Mouse (Mus musculus): ENCODE data around the gene Dnal4.

Dnal4 gene

DNA sequence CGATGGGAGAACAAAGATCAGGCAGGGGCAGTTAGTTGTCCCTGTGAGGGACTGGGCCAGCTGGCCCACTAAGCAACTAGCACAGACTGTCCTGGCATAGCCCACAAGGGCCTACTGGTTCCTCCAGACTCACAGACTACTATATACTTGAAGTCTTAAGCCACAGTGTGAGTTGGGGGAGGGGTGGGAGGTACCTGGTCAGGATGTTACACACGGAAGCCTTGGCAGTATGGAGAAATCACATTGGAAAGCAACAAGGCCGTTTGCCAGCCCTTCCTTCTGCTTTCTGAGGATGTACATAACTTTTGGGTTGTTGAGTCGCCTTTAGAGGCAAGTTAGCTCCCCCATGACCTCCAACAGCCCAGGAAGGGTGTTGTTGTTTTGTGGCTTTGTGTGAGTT is 44.0 kb downstream of the Dnal4 start:
- DNase-seq (ENCODE audit: low read depth, low spot score), result no peak

DNA sequence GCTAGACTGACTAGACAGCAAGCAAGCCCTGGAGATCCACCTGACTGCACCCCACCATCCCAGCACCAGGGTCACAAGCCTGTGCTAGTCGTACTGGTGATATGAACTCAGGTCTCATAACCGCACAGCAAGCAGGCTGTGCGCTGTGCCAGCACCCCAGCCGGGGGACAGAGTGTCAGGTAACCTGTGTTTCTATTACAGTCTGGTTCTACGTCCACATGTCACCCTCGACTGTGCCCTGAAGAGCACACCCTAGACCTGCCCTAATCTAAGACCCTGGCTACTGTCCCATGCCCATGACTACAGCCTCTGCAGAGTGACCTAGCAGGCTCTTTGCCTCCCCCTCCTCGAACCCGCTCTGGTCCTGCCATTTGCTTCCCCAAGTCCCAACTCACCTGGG is 44.5 kb downstream of the Dnal4 start:
- no peak for DNase-seq (ENCODE audit: low read depth, low spot score)

DNA sequence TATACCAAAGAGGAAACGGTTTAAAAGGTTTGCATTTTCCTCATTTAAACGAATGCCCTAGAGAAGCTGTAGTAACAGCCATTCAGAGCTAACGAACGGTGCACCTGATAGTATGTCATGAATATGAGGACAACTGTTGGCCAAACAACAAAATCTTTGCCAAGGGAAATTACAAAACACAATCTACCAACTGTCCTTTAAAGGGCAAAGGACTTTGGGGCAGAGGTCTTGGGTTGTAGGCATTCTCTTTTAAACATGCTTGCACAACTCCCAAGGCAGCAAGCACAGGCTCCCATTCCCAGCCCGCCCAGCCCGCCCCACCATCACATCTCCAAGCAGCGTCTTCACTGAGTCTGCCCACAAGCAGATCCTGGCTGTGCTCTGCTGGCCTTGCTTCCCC is 46.1 kb downstream of the Dnal4 start:
- DNase-seq (ENCODE audit: low read depth, low spot score), result no peak

DNA sequence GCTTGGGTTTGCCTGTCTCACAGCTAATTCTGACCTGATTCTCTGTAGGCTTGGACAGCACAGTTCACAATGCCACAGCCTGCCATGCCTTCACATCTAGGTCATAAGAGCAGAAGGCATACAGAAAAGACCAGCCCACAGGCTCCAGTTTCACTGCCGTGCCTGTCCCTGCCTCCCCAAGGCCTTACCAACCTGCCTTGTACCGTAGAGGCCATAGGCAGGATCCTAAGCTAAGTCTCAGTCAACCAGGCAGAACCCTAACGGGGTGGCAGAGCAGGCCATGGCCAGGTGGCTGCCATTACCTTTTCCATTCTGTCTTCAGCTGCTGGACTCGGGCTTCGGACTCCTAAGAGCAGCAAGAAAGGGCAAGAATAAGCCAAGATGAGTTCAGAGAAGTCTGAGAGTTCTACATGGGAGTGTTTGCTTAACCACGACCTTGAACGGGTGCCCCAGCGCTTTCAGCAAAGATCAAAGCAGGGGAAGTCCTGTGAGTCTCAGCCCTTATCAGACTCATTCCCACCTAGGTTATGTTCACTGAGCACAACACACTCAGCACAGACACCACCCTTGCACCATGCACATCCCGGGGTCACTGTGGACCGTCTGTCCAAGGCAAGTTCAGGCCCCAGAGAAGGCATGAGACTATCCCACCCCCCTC is 48.8 kb downstream of the Dnal4 start:
- no peak for DNase-seq (ENCODE audit: low read depth, low spot score)

DNA sequence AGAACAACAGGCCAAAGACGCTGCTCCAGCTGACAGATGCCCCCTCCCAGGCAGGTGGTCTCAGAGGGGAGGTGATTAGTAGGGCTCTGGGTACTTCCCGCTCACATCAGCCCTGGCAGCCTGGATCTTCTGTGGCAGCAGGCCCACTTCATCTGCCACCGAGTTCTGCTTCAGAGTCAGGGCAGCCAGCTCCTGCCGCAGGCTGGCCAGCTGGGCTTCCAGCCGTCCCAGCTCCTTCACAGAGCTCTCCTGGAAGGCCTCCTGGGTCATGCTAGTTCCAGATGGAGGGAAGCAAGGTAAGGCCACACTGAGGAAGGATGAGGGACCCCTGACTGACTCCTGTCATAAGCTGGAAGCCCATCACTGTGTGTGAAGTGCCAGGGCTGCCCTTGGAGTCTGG is 49.3 kb downstream of the Dnal4 start:
- DNase-seq (ENCODE audit: low read depth, low spot score), result no peak

DNA sequence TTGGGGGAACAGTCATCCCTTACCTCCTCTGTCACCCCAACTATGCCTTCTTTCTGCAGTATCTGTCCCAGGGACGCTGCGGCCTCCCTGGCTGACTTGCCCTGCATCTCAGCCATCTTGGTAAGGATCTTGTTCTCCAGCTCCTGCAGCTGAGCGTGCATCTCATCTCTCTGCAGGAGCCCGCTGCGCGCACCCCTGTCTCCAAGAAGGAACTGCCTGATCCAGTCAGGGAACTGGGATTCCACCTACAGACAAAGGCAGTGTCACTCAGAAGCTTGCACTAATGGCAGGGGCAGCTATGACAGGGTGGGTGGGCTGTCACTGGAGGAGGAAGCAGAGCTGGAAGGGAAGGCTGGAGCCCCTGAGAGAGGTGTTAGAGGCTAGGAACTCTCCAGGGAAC is 49.8 kb downstream of the Dnal4 start:
- DNase-seq (ENCODE audit: low read depth, low spot score), result no peak

DNA sequence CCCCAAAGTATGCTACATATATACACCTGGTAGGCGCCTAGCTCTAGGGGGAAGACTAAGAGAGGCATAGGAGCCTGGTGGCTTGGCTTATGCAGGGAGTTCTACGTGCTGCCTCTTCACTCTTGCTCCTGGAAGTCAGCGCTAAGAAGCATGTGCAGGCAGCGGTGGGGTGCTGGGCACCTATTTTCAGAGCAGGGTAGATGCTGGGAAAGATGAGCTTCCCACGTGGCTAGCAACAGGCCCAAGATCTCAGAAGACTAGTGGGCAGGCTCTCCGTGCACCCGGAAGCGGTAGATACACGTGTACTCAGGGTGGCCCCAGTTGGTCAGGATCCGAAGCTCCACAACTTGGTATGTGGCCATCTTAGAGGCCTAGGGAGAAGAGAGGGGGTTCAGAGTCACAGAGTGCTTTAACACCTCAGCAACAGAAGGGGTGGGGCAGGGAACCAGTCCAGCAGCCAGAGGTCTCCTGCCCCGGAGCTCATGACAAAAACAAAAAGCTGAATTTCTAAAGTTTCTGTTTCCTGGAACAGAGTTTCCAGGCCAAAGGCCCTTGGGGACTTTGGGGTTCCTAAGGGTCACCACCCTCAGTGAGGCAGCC is 52.4 kb downstream of the Dnal4 start:
- DNase-seq (ENCODE audit: low read depth, low spot score), result no peak

DNA sequence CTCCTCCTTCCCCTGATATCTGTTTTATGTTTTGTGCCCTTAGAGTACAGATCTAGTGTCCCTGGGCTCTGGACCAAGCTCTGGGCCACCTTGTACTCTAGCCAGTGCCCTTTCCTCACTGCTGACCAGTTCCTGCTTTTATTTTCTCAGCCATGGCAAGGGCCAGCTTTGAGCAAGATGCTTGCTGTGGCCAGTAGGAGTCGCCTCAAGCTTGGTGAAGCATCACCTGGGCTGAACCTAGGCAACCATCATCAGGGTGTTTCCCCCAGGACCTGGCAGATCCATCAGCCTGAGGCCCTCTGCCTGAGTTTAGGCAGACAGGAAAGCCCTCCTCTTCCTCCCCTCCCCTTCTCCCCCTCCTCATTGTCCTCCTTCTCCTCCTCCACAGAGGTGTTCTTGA is 54.2 kb downstream of the Dnal4 start:
- DNase-seq (ENCODE audit: low read depth, low spot score), result no peak

DNA sequence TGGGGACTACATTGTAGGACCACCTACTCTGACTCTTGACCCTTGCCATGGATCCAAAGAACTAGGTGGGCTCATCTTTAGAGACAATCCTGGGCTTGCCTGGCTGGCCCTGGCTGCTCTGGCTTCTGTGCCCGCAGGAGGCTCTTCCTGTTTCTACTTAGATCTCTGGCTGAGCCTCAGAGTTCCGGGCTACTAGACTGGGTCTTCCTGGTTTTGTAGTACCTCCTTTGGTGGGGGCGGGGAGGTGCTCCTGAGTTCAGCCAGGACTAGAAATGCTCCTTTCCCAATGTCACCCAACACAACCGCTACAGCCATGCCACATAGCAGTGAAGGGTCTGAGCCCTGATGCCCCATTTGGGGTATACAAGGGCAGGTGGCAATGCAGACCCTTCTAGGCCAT is 56.9 kb downstream of the Dnal4 start:
- no peak for DNase-seq (ENCODE audit: low read depth, low spot score)

DNA sequence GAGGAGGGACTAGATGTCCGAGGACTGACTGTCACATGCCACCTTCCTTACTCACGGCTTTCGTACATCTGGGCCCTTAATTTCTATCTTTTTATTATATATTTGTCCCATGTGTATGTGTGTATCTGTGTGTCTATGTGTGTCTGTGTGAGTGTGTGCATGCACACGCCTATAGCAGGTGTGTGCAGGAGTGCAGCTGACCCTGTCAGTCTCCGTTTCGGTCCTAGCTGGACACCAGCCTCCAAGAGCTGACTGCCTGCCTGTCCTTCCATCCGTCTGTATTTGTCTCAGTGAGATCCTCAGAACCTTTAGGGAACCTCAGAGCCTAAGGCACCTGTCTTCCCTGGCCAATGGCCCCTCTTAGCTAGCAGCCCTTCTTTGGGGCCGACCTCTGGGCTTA is 57.4 kb downstream of the Dnal4 start:
- DNase-seq (ENCODE audit: low read depth, low spot score), result no peak

DNA sequence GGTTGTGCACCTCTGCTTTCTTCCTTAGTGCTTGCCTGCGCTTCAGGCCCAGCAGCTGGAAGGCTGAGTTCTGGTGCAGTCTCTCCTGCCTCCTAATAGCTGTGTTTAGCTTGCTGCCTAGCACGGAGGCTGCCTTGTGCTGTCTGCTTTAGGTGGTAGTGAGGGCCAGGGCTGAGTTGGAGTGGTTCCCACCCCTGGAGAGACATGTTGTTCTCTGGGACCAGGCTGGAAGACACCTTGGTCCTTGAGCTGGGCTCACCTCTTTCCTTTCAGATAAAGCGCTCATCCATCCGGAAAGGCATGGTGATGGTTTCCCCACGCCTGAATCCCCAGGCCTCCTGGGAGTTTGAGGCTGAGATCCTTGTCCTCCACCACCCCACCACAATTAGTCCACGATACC is 60.9 kb downstream of the Dnal4 start:
- DNase-seq (ENCODE audit: low read depth, low spot score), result no peak

DNA sequence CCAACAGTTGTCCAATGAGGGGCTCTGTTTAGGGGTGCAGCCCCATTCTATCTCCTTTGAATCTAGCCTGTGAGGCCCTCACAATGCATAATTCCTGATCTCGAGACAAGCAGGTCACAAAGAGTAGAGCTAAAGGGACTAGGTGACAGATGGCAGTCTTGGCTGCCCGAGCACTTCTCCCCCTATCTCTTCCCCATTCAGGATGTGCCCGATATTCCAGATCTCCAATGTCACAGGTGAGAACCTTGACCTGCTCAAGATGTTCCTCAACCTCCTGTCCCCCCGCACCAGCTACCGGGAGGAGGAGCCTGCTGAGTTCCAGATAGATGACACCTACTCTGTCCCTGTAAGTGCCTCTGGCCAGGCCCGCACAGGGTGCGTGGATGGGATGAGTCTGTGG is 62.0 kb downstream of the Dnal4 start:
- DNase-seq (ENCODE audit: low read depth, low spot score), result no peak
